Mouse (Mus musculus) embryonic fibroblast, embryonic 13.5 days (primary cell): ENCODE results near the gene Ctf2. TPM values are rescaled to one million over a fixed set of nuclear protein-coding genes. Genes with fewer than 3 reads are reported as not detected.
"Not testable (repeated sequence)": the region's sequence is repeated elsewhere in the genome, so short reads cannot be mapped to it uniquely, and the experiment has no call there.

ENCODE experiments used
- H3K27ac ChIP-seq: 2 replicates; pipeline ENCODE4 v1.5.1; 2012; ENCODE audit warnings: low read length, control low read depth, inconsistent platforms; ENCODE audit not compliant: insufficient read depth
- H3K4me1 ChIP-seq: 2 replicates; pipeline ENCODE4 v1.6.1; 2011; ENCODE audit warnings: low read length; ENCODE audit not compliant: control insufficient read depth, insufficient read depth
- H3K4me3 ChIP-seq: 2 replicates; pipeline ENCODE4 v1.5.1; 2011; ENCODE audit warnings: mild to moderate bottlenecking, control low read depth, low read length; ENCODE audit not compliant: insufficient read depth
- CTCF ChIP-seq: IDR thresholded peaks from 2 replicates; pipeline ENCODE4 v1.5.1; 2011; ENCODE audit warnings: mild to moderate bottlenecking, control low read depth, low read length, moderate library complexity, borderline replicate concordance; ENCODE audit not compliant: insufficient read depth
- POLR2A ChIP-seq: IDR thresholded peaks from 2 replicates; pipeline ENCODE4 v1.6.1; 2011; ENCODE audit warnings: low read depth, mild to moderate bottlenecking, control low read depth, low read length, moderate library complexity
- polyA plus RNA-seq: library from polyadenylated mRNA; stranded (reverse); fragments of >200 nt; gene quantifications from 2 replicates; pipeline ENCODE4 v1.2.4, GENCODE M21; 2011; ENCODE audit warnings: low read depth; ENCODE audit not compliant: missing spikeins, insufficient read length

Ctf2 gene
- polyA plus RNA-seq, 1 experiment: not detected

DNA sequence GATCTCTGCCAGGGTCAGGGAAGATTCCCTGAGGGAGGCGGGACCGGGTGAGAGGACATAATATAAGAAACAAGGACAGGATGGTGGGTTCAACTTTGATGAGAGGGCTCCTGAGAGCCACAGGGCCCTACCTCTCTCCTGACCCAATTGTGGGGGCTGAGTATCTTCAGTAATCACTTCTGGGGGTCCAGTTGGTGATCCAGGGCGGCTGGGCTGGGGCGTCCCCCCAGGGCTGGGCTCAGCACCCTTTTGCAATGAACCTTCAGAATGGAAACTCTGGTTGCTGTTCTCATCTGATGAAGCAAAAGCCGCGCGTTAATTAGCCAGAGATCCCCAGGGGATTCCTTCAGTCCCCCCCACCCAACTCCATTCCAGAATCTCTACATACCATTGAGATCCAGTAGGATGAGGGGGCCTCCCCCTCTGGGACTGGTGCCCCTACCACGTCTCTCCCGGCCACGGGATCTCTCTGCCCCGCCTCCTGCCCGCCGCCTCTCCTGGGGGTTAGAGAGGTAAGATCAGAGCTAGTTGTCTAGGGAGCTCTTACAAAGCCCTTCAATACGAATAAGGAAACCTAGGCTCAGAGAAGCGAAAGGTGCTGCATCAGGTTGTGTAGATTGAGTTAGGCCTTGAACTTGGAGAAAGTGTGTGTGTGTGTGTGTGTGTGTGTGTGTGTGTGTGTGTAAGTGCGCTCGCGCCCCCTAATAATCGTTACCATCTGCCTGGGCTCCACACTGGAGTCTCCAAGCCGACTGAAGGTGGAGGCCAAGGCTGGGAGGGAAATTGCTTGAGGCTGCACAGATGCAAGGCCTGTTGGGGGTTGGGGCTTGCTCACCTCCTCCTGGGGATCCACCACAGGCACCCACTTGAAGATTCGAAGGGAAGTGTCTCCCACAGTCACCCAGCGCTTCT, 24.7 kb downstream of the Ctf2 start:
- TF ChIP-seq CTCF (no peak), POLR2A (no peak)
- Histone ChIP-seq H3K4me3 (peak overlapping the region; percentile 43), H3K4me1 (peaks cover 4% of the 10 kb centered on the region; the same call in 1 of the 2 replicates), H3K27ac (peak overlapping the region; percentile 89)

DNA sequence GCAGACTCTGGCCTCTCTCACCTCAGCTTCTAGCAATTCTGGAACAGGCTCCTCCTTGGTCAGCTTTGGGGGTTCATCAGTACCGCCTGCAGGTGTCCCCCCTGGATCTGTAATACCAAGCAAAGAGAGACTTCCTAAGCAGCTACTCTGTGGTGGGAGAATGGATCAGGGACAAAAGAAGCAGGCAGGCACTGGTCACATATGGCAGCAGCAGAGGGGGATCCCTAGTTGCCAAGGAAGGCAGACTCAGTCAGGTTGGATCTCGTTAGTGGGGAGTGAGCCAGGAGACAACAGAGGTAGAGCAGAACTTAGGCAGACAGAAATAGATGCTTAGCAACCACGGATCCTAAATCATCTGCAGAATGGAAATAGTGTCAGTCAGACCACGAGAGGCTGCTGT, 26.3 kb downstream of the Ctf2 start:
- Histone ChIP-seq H3K4me1 (0 out of 2 replicates have a peak, but pooled peaks cover 2% of the 10 kb centered on the region), H3K4me3 (no peak overlapping the region), H3K27ac (no peak overlapping the region)
- TF ChIP-seq CTCF (no peak), POLR2A (no peak)

DNA sequence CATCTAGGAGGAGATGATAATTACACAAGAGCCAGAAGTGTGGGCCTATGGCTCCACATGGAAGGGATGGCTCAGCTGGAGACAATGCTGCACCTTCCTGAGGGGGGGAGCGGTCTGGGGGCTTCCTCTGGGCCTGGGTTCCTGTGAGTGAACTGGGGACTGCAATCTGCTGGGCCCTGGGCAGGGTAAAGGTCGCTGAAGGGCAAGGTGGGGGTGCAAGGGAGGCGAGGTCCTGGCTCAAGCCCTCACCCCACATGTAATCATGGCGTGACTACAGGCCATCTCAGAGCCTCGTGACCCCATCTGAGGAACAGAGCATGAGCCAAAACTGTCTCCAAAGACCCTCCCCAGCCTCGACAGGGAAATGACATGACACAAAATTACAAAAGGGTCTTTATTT, 27.4 kb downstream of the Ctf2 start:
- TF ChIP-seq POLR2A: no peak
- no peak for TF ChIP-seq CTCF
- no peak overlapping the region for H3K27ac ChIP-seq
- H3K4me3 ChIP-seq: no peak overlapping the region
- H3K4me1 ChIP-seq: 0 out of 2 replicates have a peak, but pooled peaks cover 2% of the 10 kb centered on the region

DNA sequence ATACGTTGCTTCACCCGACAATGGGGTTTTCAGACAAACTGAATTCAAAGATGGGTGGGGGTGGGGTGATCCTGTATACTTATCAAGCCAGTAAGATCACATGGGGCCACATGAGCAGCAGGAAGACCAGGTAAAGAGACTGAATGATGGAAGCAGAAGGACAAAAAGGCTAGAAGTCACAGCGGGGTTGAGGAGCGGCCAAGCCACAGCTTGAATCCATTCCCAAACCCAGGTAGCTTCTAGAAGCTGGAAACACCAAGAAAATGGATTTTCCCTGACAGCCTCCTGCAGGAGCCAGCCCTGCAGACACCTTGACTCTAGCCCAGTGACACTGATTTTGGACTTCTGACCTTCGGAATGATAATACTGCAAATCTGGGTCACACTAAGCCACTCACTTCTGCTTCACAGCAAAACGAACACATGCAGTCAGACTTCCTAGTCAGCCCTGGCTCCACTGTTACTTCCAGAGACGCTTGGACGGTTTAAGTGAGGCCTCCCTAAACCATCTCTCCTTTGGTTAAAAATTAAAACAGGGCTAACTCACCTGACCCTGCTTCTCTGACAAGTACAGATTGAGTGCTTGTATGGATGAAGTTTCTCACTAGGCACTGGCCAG, 28.3 kb downstream of the Ctf2 start:
- Histone ChIP-seq H3K4me3 (no peak overlapping the region), H3K27ac (no peak overlapping the region), H3K4me1 (no peaks in the 10 kb centered on the region)
- TF ChIP-seq POLR2A: no peak
- no peak for TF ChIP-seq CTCF

DNA sequence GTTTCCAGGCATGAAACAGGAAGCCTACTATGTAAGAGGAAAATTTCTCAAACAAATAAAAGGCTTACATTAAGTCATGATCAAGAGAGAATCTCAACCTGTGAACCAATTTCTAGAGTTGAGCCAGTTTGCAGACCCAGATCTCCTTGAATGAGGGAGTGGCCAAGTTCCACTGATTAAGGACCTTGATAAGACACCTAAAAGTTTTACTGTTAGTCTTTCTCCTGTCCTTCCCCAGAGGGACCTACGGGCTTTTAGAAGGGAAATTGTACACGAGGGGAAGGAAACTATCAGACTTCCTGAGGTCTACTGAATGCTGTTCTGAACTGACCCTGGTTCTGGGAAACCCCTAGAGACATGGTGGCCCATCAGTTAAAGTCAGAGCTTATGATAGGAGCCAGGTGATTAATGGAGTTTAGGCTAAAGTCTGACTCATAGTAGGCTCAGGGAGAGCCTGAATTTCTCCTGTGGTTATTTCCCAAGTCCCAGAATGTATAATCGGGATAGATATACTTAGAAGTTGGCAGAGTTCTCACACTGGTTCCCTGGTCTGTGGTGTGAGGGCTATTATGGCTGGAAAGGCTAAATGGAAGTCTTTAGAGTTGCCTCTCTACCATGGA, 31.1 kb downstream of the Ctf2 start:
- TF ChIP-seq POLR2A (no peak), CTCF (no peak)
- Histone ChIP-seq H3K4me1 (no peaks in the 10 kb centered on the region), H3K4me3 (no peak overlapping the region), H3K27ac (no peak overlapping the region)

DNA sequence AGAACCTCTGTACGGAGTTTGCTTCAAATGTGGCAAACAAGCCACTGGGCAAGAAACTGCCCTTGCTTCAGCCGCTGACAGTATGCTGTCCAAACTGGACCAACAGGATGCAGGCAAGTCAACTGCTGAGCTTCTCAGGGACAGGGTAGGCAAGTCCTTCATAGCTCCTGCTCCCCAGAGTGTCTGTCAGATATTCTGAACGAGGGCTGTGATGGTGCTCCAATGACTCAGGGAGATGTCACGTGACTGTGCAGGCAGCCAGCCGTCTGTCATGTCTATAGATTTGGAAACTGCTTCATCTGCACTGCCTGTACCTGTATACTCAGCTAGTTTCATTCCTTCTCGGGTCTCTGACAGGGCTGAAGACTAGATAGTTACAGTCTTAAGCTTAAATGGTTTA, 33.0 kb downstream of the Ctf2 start:
- H3K4me3 ChIP-seq: no peak overlapping the region
- no peak for TF ChIP-seq CTCF
- TF ChIP-seq POLR2A: no peak
- H3K4me1 ChIP-seq: no peaks in the 10 kb centered on the region
- no peak overlapping the region for H3K27ac ChIP-seq

DNA sequence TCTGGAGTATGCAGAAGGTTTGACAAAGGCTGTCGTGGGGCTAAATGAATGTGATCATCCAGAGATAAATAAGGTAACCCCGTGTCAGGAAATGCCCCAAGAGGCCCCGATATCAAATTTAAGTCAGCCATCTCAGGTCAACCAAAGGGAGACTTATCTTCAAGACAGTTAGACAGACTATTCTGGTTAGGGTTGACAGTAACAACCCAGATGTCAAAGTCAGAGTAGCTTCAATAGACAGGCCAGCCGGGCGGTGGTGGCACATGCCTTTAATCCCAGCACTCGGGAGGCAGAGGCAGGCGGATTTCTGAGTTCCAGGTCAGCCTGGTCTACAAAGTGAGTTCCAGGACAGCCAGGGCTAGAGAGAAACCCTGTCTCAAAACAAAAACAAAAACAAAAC, 38.2 kb downstream of the Ctf2 start:
- H3K4me3 ChIP-seq, H3K4me1 ChIP-seq, H3K27ac ChIP-seq: not testable (repeated sequence)

DNA sequence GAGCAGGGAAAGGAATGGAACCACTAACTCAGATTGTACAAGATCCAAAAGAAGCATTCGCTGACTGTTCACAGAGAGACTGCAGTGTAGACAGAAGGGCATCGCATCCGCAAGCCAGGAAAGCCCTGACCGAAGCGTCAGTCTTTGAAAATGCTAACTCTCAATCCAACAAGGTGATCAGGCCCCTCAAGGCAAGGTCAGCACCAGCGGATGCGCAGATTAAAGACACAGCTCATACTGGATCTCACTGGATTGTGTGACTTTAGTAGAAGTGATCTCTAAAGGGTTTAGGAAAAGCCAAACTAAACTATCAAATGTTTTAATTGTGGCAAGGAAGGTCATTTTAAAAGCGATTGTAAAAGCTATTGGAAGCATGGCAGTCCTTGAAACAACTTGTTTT, 38.7 kb downstream of the Ctf2 start:
- H3K4me1 ChIP-seq: peaks cover 9% of the 10 kb centered on the region
- no peak overlapping the region for H3K4me3 ChIP-seq
- H3K27ac ChIP-seq: no peak overlapping the region
- no peak for TF ChIP-seq POLR2A
- TF ChIP-seq CTCF: no peak

DNA sequence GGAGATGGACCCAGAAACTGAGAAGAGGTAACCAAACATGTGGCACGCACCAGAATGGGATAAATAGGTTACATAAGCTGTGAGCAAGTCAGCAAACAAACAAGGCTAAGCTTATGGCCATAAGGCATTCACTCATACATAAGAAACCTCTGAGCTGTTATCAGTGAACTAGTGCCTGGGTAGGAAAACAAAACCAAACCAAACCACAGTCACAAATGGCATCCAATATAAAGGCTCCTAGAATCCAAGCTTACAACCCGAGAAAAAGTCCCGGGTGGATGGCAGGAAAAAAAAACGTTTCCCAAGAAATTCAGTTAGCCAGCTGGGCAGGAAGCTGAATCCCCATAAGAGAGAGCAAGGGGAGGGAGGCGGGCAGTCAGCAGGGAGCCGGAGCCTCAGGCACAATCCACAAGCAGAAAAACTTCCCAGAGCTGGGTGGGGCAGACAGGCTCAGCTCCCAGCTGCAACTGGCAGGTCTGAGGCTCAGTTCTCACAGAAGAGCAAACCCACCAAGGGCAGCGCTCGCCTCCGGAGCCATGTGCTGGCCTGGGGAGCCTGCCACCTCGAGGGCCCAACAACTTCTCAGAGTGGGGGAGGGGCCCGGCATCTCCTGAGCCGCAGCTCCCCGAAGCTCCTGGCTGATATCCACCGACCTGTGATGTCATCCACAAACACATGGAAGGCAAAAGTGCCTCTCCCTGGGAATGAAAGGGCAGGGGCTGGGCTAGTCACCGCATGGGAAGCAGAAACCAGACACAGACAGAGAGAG, 40.6 kb downstream of the Ctf2 start:
- Histone ChIP-seq H3K4me1 (peaks cover 9% of the 10 kb centered on the region), H3K4me3 (peak overlapping the region; percentile 11; the same call in 1 of the 2 replicates), H3K27ac (peak overlapping the region; percentile 92)
- TF ChIP-seq POLR2A (peak; percentile 64), CTCF (no peak)
